Mouse (Mus musculus): ENCODE data around the gene Cradd.

- TF ChIP-seq MYOD1 (IDR thresholded peaks at IDR 0.05; ENCODE audit: control insufficient read depth in 1 of 3, insufficient read length in 2 of 3, low read depth in 2 of 3) (no peak), MAX (IDR thresholded peaks at IDR 0.05; ENCODE audit: low read depth) (no peak), E2F4 (IDR thresholded peaks at IDR 0.05; ENCODE audit: insufficient read depth) (no peak), POLR2A (IDR thresholded peaks at IDR 0.05; ENCODE audit: insufficient read length, low read depth) (no peak)
Measured at GRCm38 (mm10) chr10:95174260-95174659, 149.7 kb downstream of the Cradd start.
